Mouse (Mus musculus) CD8-positive naive resting alpha-beta T cell, adult 57 days (primary cell): ENCODE results near the gene Rexo1. TPM values are rescaled to one million over a fixed set of nuclear protein-coding genes. Genes with fewer than 3 reads are reported as not detected.

ENCODE experiments used
- total RNA-seq: library from RNA; stranded (reverse); gene quantifications from one replicate; pipeline ENCODE4 v1.2.4, GENCODE M21; 2023

Gene Rexo1
- total RNA-seq: 128 TPM

DNA sequence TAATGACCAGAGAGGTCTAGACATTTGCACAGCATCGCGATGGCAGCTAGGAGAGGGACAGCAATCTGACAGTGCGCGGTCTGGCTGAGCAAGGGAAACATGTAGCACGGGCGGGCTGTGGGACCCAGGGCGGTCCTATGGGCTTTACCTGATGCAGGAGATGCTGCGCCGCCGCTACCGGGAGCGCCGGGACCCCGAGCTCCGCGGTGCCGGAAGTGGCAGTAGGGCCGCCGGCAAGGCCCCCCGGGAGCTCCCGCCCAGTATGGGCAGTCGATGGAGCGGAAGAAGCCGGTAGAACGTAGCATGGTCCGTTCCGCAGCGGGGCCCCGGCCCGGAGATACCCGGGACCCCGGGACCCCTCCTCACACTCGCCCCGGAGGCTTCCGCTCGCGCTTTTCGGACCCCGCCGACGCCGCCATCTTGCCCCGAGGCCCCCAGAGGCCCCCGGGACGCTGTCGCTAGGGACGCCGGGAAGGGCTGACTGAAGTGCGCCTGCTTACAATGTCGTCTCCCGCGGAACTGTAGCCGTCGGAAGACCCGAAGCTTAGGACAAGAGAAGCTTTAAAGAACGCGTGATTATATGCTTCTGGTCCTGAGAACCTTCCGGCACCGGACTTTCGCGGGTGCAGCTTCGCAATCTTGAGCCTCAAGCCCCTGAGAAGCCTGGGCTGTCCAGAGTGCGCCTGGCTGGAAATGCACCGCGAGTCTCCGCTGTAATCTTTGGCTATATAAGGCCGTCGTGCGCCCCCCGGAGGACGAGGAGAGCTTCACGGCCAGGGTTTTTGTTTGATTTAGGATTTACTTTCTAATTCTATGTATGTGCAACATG lies at the start of gene Rexo1:
Rexo1 (minus strand) TSS at position 445 of the 829 bp plus-strand sequence.

DNA sequence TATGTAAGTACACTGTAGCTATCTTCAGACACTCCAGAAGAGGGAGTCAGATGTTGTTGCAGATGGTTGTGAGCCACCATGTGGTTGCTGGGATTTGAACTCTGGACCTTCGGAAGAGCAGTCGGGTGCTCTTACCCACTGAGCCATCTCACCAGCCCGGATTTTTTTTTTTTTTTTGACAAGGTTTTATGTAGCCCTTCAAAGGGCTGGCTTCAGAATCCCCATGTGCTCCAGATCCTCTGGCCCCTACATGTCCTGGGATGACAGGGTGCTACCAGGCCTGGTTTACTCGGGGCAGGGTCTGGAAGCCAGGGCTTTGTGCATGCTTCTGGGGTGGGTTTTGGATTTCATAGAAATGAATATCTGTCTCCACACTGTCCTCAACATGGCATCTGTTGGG lies 44.4 kb upstream of the Rexo1 start, which contains the start of gene Gm49322:
Gm49322 (plus strand) TSS at position 301 of the 400 bp plus-strand sequence.

DNA sequence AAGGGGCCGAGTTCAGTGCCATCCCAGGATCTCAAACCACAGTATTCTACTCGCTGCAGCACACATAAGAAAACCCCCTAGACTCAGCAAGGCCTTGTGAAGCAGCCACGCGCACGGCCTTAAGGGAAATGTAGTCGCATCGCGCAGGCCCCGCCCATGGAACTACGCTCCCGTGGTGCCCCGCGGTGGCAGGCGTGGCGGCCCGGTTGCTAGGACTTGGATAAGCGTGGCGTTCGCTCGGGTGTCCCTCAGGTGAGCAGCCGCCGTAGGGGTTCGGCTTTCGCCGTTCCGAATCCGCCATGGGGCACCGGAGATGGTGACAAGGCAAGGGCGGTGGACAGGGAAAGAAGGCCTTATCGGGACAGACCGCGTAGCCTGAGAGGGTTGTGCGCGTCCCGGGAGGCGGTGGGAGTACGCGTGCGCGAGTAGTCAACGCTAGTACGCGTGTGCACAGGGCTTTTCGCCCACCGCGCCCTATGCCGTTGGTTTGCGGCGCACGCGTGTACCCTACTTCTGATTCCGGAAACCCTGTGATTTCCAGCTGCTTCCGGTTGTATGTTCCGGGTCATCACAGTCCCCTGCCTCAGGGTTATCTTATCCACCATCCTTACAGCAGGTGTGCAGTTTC lies 41.5 kb upstream of the Rexo1 start, which contains the start of the genes Scamp4 and Adat3:
Scamp4 (plus strand) TSS at position 175 of the 628 bp plus-strand sequence.
Adat3 (plus strand) TSS at position 183 of the 628 bp plus-strand sequence.

DNA sequence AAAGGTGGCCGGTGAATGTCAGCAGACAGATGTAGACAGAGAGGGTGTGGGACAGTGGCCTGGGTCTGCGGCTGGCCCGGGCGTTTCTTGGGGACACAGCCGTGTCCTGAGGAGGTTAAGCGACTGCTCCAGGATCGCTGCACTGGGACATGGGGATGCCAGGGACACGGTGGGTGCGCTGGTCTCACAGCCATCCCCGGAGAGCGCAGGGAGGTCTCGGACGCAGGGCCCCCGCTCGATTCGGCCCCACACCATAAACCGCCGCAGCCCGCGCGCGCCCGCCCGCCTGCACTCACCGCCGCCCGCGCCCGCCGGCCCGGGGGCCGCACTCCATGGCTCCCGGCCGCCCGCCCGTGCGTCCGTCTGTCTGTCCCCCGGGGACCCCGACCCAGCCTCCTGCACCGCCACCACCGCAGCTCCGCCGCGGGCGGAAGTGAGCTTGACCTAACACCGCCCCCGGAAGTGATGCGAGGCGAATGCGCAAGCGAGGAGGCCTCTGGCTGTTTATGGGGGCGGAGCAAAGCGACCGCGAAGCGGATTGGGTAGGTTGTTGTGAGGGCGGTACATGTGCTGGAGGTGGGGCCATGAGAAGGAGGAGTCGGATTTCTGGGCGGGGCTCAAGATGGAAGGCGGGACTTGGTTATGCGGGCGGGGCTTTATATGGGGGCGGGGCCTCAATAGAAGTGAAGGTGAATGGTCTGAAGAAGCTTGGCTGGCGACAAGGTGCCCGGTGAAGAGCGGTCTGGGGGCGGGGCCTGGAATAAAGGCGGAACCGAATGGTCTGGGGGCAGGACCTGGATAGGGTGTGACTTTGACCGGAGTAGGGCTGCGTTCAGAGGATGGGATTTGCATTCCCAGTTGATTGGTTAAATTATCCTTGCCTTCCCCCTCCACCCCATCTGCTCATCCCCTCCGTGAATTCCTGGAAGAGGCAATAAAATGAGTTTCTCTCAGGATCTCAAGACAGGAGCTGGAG lies 28.8 kb upstream of the Rexo1 start, which contains the start of gene Abhd17a:
Abhd17a (minus strand) TSS at position 463 of the 976 bp plus-strand sequence.

DNA sequence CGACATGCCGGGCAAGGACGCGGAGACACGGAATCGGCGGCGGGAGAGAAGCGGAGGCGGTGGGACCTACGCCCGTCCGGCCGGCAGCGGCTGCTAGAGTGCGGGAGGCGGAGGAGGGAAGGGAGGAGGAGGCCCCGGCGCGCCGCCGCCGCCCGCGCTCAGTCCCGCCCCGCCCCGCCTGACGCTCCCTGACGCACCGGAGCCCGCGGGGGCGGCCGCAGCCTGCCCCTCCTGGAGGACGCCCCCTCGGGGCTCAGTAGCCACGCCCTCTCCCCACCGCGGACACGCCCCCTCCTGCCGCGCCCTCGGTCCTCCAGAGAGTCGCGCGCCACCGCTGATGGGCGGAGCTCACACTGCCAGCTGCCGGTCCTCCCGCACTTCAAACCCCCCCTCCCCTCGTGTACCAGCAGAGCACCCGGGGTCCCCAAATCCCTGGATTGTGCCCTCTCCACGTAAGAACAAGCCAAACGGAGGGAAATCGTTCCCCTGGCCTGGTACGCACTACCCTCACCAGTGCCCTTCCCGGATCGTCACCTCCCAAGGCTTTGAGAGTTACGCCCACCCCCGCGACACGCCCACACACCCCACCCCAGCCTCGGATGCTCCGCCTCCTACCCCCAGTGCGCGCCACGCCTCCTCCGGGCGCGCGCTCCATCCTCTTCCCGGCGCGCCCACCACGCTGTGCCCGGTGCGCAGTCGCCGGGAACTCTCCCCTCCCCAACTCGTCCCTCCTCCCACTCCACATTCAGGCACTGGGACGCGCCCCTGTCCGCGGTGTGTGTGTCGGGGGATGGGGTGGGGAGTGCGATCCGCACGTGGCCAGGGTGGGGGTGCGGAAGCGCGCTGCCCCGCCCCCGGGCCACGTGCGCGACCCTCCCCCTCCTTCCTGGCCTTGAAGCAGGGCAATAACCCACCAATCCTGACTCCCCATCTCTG lies 16.1 kb upstream of the Rexo1 start, which contains the start of gene Klf16:
Klf16 (minus strand) TSS at position 127 of the 936 bp plus-strand sequence.

DNA sequence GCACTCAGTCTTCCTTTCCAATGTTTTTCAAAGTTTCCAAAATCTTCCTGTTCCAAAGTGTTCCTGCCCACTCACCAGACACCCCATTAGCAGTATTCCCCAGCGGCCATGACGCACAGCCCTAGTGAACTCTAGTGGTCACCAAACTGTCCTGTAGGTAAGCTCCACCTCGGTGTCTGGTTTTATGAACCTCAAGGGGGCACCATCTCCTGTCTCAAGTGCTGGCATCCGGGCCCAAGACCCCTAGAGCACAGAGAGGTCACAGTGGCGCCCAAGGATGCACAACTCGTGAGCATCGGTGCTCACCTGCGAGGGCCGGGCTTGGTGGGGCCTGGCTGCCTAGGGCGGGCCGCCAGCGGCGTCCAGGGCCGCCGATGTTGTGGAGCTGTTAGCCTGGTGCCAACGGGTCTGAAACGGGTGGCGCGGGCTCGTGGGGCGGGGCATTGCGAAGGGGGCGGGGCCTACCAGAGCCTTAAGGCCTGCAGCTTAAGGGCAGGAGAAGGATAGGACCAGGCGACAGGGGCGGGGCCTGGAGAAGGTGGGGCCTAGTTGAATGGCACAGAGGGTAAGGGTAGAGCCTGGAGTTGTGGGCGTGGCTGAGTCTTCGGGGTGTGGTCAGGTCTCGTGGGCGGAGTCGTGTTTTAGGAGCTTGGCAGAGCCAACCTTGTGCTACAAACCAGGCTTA lies 22.5 kb downstream of the Rexo1 start, which contains the start of gene Atp8b3:
Atp8b3 (minus strand) TSS at position 415 of the 685 bp plus-strand sequence.

DNA sequence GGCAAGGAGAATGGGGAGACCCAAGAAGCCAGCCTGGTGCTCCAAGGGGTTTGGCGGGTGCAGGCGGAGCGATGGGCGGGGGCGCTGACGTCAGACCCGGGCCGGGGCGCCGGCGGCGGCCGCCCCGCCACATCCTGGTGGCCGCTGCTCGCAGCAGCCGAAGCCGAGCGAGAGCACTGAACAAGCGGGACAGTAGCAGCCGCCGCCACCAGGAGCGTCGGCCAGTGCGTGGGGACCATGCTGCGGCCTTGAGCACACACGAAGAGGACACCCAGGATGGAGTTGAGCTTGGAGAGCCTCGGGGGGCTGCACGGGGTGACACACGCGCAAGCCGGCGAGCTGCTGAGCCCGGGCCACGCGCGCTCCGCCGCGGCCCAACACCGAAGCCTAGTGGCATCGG lies 66.6 kb downstream of the Rexo1 start, which contains the start of gene Onecut3:
Onecut3 (plus strand) TSS at position 104 of the 400 bp plus-strand sequence.

Other genes starting within 250 kb of the Rexo1 start
- gene 2310011J03Rik, start 241.0 kb downstream of the Rexo1 start, total RNA-seq: 23.6 TPM
- 3.0 TPM for gene Pcsk4, start 232.1 kb downstream of the Rexo1 start, total RNA-seq
- gene Reep6, start 231.6 kb downstream of the Rexo1 start, total RNA-seq: 0.24 TPM
- not detected for gene Adamtsl5, start 213.1 kb downstream of the Rexo1 start, total RNA-seq
- not detected for gene Plk5, start 205.1 kb downstream of the Rexo1 start, total RNA-seq
- 6.2 TPM for gene Mex3d, start 173.9 kb downstream of the Rexo1 start, total RNA-seq
- gene Mbd3, start 162.0 kb downstream of the Rexo1 start, total RNA-seq: 122 TPM
- 59.9 TPM for gene Uqcr11, start 154.7 kb downstream of the Rexo1 start, total RNA-seq
- 102 TPM for gene Tcf3, start 127.9 kb downstream of the Rexo1 start, total RNA-seq
- not detected for gene Onecut3, start 66.7 kb downstream of the Rexo1 start, total RNA-seq
- not detected for gene Atp8b3, start 22.4 kb downstream of the Rexo1 start, total RNA-seq
- gene Klf16, start 15.8 kb upstream of the Rexo1 start, total RNA-seq: 27.5 TPM
- 52.0 TPM for gene Abhd17a, start 28.8 kb upstream of the Rexo1 start, total RNA-seq
- 46.9 TPM for gene Scamp4, start 41.3 kb upstream of the Rexo1 start, total RNA-seq
- 6.0 TPM for gene Adat3, start 41.3 kb upstream of the Rexo1 start, total RNA-seq
- 4.5 TPM for gene Gm49322, start 44.5 kb upstream of the Rexo1 start, total RNA-seq
- 209 TPM for gene Csnk1g2, start 61.3 kb upstream of the Rexo1 start, total RNA-seq
- 20.7 TPM for gene Btbd2, start 95.5 kb upstream of the Rexo1 start, total RNA-seq
- gene Mknk2, start 116.6 kb upstream of the Rexo1 start, total RNA-seq: 330 TPM
- 138 TPM for gene Mob3a, start 140.4 kb upstream of the Rexo1 start, total RNA-seq
- 45.1 TPM for gene Izumo4, start 140.6 kb upstream of the Rexo1 start, total RNA-seq
- gene Ap3d1, start 180.7 kb upstream of the Rexo1 start, total RNA-seq: 123 TPM
- gene Dot1l, start 193.6 kb upstream of the Rexo1 start, total RNA-seq: 72.9 TPM
- gene Sf3a2, start 236.6 kb upstream of the Rexo1 start, total RNA-seq: 81.1 TPM
- 141 TPM for gene Plekhj1, start 237.1 kb upstream of the Rexo1 start, total RNA-seq
- 1.4 TPM for gene Amh, start 243.7 kb upstream of the Rexo1 start, total RNA-seq